9 mouse cellular contexts compared by ENCODE assay signal in the genomic region with DNA sequence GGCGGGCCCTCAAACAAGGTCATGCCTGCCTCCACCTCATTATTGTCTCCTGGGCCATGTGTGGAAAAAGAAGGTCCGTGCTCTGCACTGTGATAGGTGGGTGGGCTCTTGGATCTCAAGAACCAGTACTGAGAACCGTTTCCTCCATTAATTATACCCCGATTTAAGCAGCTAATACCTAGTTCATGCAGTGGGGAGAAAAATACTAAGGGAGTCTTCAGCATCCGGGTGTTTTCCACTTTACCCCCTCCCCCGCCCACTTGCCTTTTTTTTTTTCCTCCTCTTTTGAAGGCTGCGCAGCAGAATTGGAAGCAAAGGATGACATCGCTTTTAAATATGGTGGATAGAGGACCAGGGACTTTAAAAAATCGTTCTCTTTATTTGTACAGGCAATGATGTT. TPM values are rescaled to one million over a fixed set of nuclear protein-coding genes. Genes with fewer than 3 reads are reported as not detected.
DNase-seq lines count a peak whose midpoint lies in the region; ATAC-seq and TF ChIP-seq lines count a peak whose summit lies in the region.
"Had no signal": no experiment of that assay in that cellular context is flagged by ENCODE, and none has a peak within 500 bp of the region (broad histone marks: within the 10 kb centered on the region; RNA-seq: fewer than 3 reads in every experiment).

No protein-coding gene starts in this region.

- no peaks in the 10 kb centered on the region for H3K9me3 ChIP-seq in limb, embryonic 11.5 days (ENCODE audit: control insufficient read depth, low read length)

- DNase-seq in adrenal gland, postnatal 14 days, result peak; percentile 40
- no peak for DNase-seq in adrenal gland, postnatal 25 days
- no peak for DNase-seq in spleen, adult 2 months (ENCODE audit: low read depth in 1 of 2, low spot score in 2 of 2)
- DNase-seq in spleen, postnatal 4 days (ENCODE audit: low spot score in 2 of 2), result no peak
- no peak for DNase-seq in limb, embryonic 11.5 days (ENCODE audit: low spot score)
- DNase-seq in spleen, adult 12 weeks (ENCODE audit: low spot score), result no peak

- H3K9ac ChIP-seq in limb, embryonic 11.5 days (ENCODE audit: low read length), result 0 out of 2 replicates have a peak overlapping the region, but pooled peaks have one; percentile 27

- 6% methylated on average over 9 of the region's 9 CpGs for WGBS in spleen, adult 2 months
- 17% methylated on average over 9 of the region's 9 CpGs for WGBS in limb, embryonic 11.5 days
- WGBS in olfactory bulb, adult 2 months, result 4% methylated on average over 9 of the region's 9 CpGs

- H3K4me2 ChIP-seq in limb, embryonic 11.5 days (ENCODE audit: low read depth, severe bottlenecking), result peak overlapping the region; percentile 90

- H3K36me3 ChIP-seq in spleen, adult 2 months (ENCODE audit: control insufficient read depth, insufficient read depth, low read length), result no peaks in the 10 kb centered on the region
- no peaks in the 10 kb centered on the region for H3K36me3 ChIP-seq in limb, embryonic 11.5 days (ENCODE audit: control insufficient read depth, insufficient read depth, low read length)

- H3K27ac ChIP-seq in spleen, adult 2 months (ENCODE audit: insufficient read depth, low read length), result no peak overlapping the region
- H3K27ac ChIP-seq in embryonic fibroblast, embryonic 13.5 days (ENCODE audit: insufficient read depth, low read length), result peak overlapping the region; percentile 50; the same call in 1 of the 2 replicates
- H3K27ac ChIP-seq in limb, embryonic 11.5 days (replicated peaks; ENCODE audit: low read depth, low read length), result no peak overlapping the region
- H3K27ac ChIP-seq in olfactory bulb, adult 2 months (ENCODE audit: insufficient read depth, low read depth, low read length), result peak overlapping the region; percentile 99

- peak; percentile 33; the same call in 1 of the 2 replicates for ATAC-seq in limb, embryonic 11.5 days (ENCODE audit: insufficient number of reproducible peaks, low FRiP score, low TSS enrichment, low read depth)

- no peak for TF ChIP-seq POLR2A in spleen, adult 2 months (IDR thresholded peaks at IDR 0.05; ENCODE audit: low read depth, low read length)
- no peak for TF ChIP-seq POLR2A in embryonic fibroblast, embryonic 13.5 days (IDR thresholded peaks at IDR 0.05; ENCODE audit: low read depth, low read length)
- no peak for TF ChIP-seq POLR2A in olfactory bulb, adult 2 months (IDR thresholded peaks at IDR 0.05; ENCODE audit: insufficient read depth, low read depth, low read length)

- peak overlapping the region; percentile 23 for H3K4me3 ChIP-seq in spleen, adult 2 months (ENCODE audit: extremely low read depth, insufficient read depth, insufficient read length)
- peak overlapping the region; percentile 82 for H3K4me3 ChIP-seq in embryonic fibroblast, embryonic 13.5 days (ENCODE audit: insufficient read depth, low read length)
- H3K4me3 ChIP-seq in limb, embryonic 11.5 days (ENCODE audit: low read depth, low read length), result peak overlapping the region; percentile 74
- H3K4me3 ChIP-seq in olfactory bulb, adult 2 months (ENCODE audit: insufficient read depth, low read depth, low read length), result peak overlapping the region; percentile 97

- no peak for TF ChIP-seq CTCF in spleen, adult 2 months (IDR thresholded peaks at IDR 0.05; ENCODE audit: extremely low read depth, insufficient read depth, insufficient read length, insufficient replicate concordance)
- no peak for TF ChIP-seq CTCF in embryonic fibroblast, embryonic 13.5 days (IDR thresholded peaks at IDR 0.05; ENCODE audit: borderline replicate concordance, insufficient read depth, low read length)
- TF ChIP-seq CTCF in olfactory bulb, adult 2 months (IDR thresholded peaks at IDR 0.05; ENCODE audit: insufficient read depth, low read depth, low read length), result no peak

- H3K27me3 ChIP-seq in spleen, adult 2 months (ENCODE audit: control insufficient read depth, insufficient read depth, low read length), result no peaks in the 10 kb centered on the region
- no peaks in the 10 kb centered on the region for H3K27me3 ChIP-seq in limb, embryonic 11.5 days (ENCODE audit: control insufficient read depth, insufficient read depth, low read length)
- H3K27me3 ChIP-seq: Patski had no signal

- no peaks in the 10 kb centered on the region for H3K4me1 ChIP-seq in spleen, adult 2 months (ENCODE audit: control insufficient read depth, insufficient read depth, insufficient read length)
- H3K4me1 ChIP-seq in embryonic fibroblast, embryonic 13.5 days (ENCODE audit: control insufficient read depth, insufficient read depth, low read length), result peaks cover 12% of the 10 kb centered on the region
- H3K4me1 ChIP-seq in limb, embryonic 11.5 days (ENCODE audit: control insufficient read depth, insufficient read depth, low read length), result peaks cover 6% of the 10 kb centered on the region; the same call in 1 of the 2 replicates
- peaks cover 2% of the 10 kb centered on the region; the same call in 1 of the 2 replicates for H3K4me1 ChIP-seq in olfactory bulb, adult 2 months (ENCODE audit: control insufficient read depth, insufficient read depth, low read length)

RNA-seq across cellular contexts. Expression of gene Gabarapl1, which starts 1.1 kb away (rescaled TPM):
- total RNA-seq in adrenal gland, postnatal 14 days (2021), result 216 and 263 TPM in 2 replicates
- 251 and 260 TPM in 2 replicates for total RNA-seq in adrenal gland, postnatal 25 days (2021)
- polyA plus RNA-seq in spleen, adult 2 months (2012; rRNA removed), result 17.6 and 19.9 TPM in 2 replicates
- polyA plus RNA-seq in embryonic fibroblast, embryonic 13.5 days (2011; ENCODE audit: insufficient read length, low read depth, missing spikeins), result 92.0 and 113 TPM in 2 replicates
- polyA plus RNA-seq in limb, embryonic 11.5 days (2014; fragmentation: Nextera tagmentation; extraction: Ambion mirVana), result 11.7 and 12.2 TPM in 2 replicates
- polyA plus RNA-seq in olfactory bulb, adult 2 months (2012; ENCODE audit: insufficient read depth, insufficient read length, low replicate concordance, missing spikeins), result 169 TPM in 1 of 2 replicates, not detected in the other

RNA-seq across cellular contexts. Expression of gene Tmem52b, which starts 21.7 kb away (rescaled TPM):
- not detected in 2 replicates for total RNA-seq in adrenal gland, postnatal 14 days (2021)
- total RNA-seq in adrenal gland, postnatal 25 days (2021), result not detected in 2 replicates
- not detected in 2 replicates for polyA plus RNA-seq in spleen, adult 2 months (2012; rRNA removed)
- 0.48 TPM in 1 of 2 replicates, not detected in the other for polyA plus RNA-seq in embryonic fibroblast, embryonic 13.5 days (2011; ENCODE audit: insufficient read length, low read depth, missing spikeins)
- polyA plus RNA-seq in limb, embryonic 11.5 days (2014; fragmentation: Nextera tagmentation; extraction: Ambion mirVana), result not detected in 2 replicates
- polyA plus RNA-seq in olfactory bulb, adult 2 months (2012; ENCODE audit: insufficient read depth, insufficient read length, low replicate concordance, missing spikeins), result not detected in 2 replicates

RNA-seq across cellular contexts. Expression of gene Olr1, which starts 27.1 kb away (rescaled TPM):
- total RNA-seq in adrenal gland, postnatal 14 days (2021), result 1.1 TPM in 1 of 2 replicates, not detected in the other
- total RNA-seq in adrenal gland, postnatal 25 days (2021), result 0.24 TPM in 1 of 2 replicates, not detected in the other
- 0.06 and 0.08 TPM in 2 replicates for polyA plus RNA-seq in spleen, adult 2 months (2012; rRNA removed)
- 2.9 and 10.2 TPM in 2 replicates for polyA plus RNA-seq in embryonic fibroblast, embryonic 13.5 days (2011; ENCODE audit: insufficient read length, low read depth, missing spikeins)
- 0.38 TPM in 1 of 2 replicates, not detected in the other for polyA plus RNA-seq in limb, embryonic 11.5 days (2014; fragmentation: Nextera tagmentation; extraction: Ambion mirVana)
- not detected in 2 replicates for polyA plus RNA-seq in olfactory bulb, adult 2 months (2012; ENCODE audit: insufficient read depth, insufficient read length, low replicate concordance, missing spikeins)
- polyA plus RNA-seq: Patski had no signal

RNA-seq across cellular contexts. Expression of gene Klre1, which starts 43.6 kb away (rescaled TPM):
- not detected in 2 replicates for total RNA-seq in adrenal gland, postnatal 14 days (2021)
- total RNA-seq in adrenal gland, postnatal 25 days (2021), result not detected in 2 replicates
- 1.6 and 2.6 TPM in 2 replicates for polyA plus RNA-seq in spleen, adult 2 months (2012; rRNA removed)
- not detected in 2 replicates for polyA plus RNA-seq in embryonic fibroblast, embryonic 13.5 days (2011; ENCODE audit: insufficient read length, low read depth, missing spikeins)
- polyA plus RNA-seq in limb, embryonic 11.5 days (2014; fragmentation: Nextera tagmentation; extraction: Ambion mirVana), result not detected in 2 replicates
- polyA plus RNA-seq in olfactory bulb, adult 2 months (2012; ENCODE audit: insufficient read depth, insufficient read length, low replicate concordance, missing spikeins), result not detected in 2 replicates
- polyA plus RNA-seq: Patski had no signal

RNA-seq across cellular contexts. Expression of gene Klrd1, which starts 57.5 kb away (rescaled TPM):
- 3.0 TPM in 1 of 2 replicates, not detected in the other for total RNA-seq in adrenal gland, postnatal 14 days (2021)
- total RNA-seq in adrenal gland, postnatal 25 days (2021), result not detected in 2 replicates
- polyA plus RNA-seq in spleen, adult 2 months (2012; rRNA removed), result 1.2 and 2.5 TPM in 2 replicates
- polyA plus RNA-seq in embryonic fibroblast, embryonic 13.5 days (2011; ENCODE audit: insufficient read length, low read depth, missing spikeins), result not detected in 2 replicates
- not detected in 2 replicates for polyA plus RNA-seq in limb, embryonic 11.5 days (2014; fragmentation: Nextera tagmentation; extraction: Ambion mirVana)
- polyA plus RNA-seq in olfactory bulb, adult 2 months (2012; ENCODE audit: insufficient read depth, insufficient read length, low replicate concordance, missing spikeins), result not detected in 2 replicates
- polyA plus RNA-seq: Patski had no signal

Comparison
In these comparisons a context has a peak if more than half of its experiments do, and no peak if none do; other contexts are left out.
1. H3K27ac ChIP-seq: peak in embryonic fibroblast, embryonic 13.5 days (single experiment) and olfactory bulb, adult 2 months (single experiment); none in spleen, adult 2 months (single experiment) and limb, embryonic 11.5 days (single experiment).
2. H3K4me3 ChIP-seq: peak in every context shown above with its lines; median percentile 97 in olfactory bulb, adult 2 months; 82 in embryonic fibroblast, embryonic 13.5 days; 74 in limb, embryonic 11.5 days; 23 in spleen, adult 2 months.